Mouse (Mus musculus) ES-E14 (cell line): ENCODE measurements around the gene Chrm2. TPM values are rescaled to one million over a fixed set of nuclear protein-coding genes. Genes with fewer than 3 reads are reported as not detected.

Source experiments
- DNase-seq: peaks from one replicate; pipeline ENCODE4 v3.0.0-alpha.2; 2013; ENCODE audit warnings: low read depth, low spot score
- H3K27ac ChIP-seq: 2 replicates; pipeline ENCODE4 v1.5.1; 2012; ENCODE audit warnings: low read depth, mild to moderate bottlenecking, low read length, moderate library complexity, mixed read lengths; ENCODE audit not compliant: poor library complexity, insufficient read depth, severe bottlenecking
- H3K36me3 ChIP-seq: 2 replicates; pipeline ENCODE4 v1.6.1; 2012; ENCODE audit warnings: mild to moderate bottlenecking, low read length, moderate library complexity, mixed read lengths; ENCODE audit not compliant: control insufficient read depth, poor library complexity, insufficient read depth, severe bottlenecking
- H3K4me1 ChIP-seq, 2 experiments: fragments of 150-350 bp in 1 of 2; sonication (generic) in 1 of 2; 2 replicates each; pipeline ENCODE4 v1.6.1; 2012; ENCODE audit warnings: low read length in 2 of 2, mild to moderate bottlenecking in 1 of 2, mixed read lengths in 1 of 2; ENCODE audit not compliant: control insufficient read depth in 2 of 2, insufficient read depth in 2 of 2, poor library complexity in 1 of 2
- H3K4me3 ChIP-seq, 2 experiments: fragments of 150-350 bp in 1 of 2; sonication (generic) in 1 of 2; 2 replicates each; pipeline ENCODE4 v1.5.1; 2012; ENCODE audit warnings: low read length in 2 of 2, low read depth in 1 of 2, mild to moderate bottlenecking in 1 of 2, mixed read lengths in 1 of 2; ENCODE audit not compliant: insufficient read depth in 1 of 2, poor library complexity in 1 of 2, severe bottlenecking in 1 of 2
- H3K9ac ChIP-seq: 2 replicates; pipeline ENCODE4 v1.6.1; 2012; ENCODE audit warnings: low read depth, mild to moderate bottlenecking, low read length, mixed read lengths; ENCODE audit not compliant: poor library complexity, insufficient read depth, severe bottlenecking
- H3K9me3 ChIP-seq: fragments of 150-350 bp; sonication (generic); 2 replicates; pipeline ENCODE4 v1.6.1; 2012; ENCODE audit warnings: low read depth, mild to moderate bottlenecking, low read length; ENCODE audit not compliant: control insufficient read depth, insufficient read depth
- CHD2 ChIP-seq: IDR thresholded peaks from 2 replicates; pipeline ENCODE4 v1.6.1; 2014; ENCODE audit warnings: mild to moderate bottlenecking, low read depth, low read length, inconsistent platforms
- HCFC1 ChIP-seq: IDR thresholded peaks from 2 replicates; pipeline ENCODE4 v1.6.1; 2012; ENCODE audit warnings: low read length, inconsistent platforms, borderline replicate concordance; ENCODE audit not compliant: insufficient read depth
- MAFK ChIP-seq: IDR thresholded peaks from 2 replicates; pipeline ENCODE4 v1.6.1; 2014; ENCODE audit warnings: mild to moderate bottlenecking, low read depth, low read length, inconsistent platforms; ENCODE audit not compliant: insufficient read depth
- ZC3H11A ChIP-seq: IDR thresholded peaks from 2 replicates; pipeline ENCODE4 v1.6.1; 2012; ENCODE audit warnings: low read depth, mild to moderate bottlenecking, inconsistent platforms, low read length, borderline replicate concordance
- ZNF384 ChIP-seq: IDR thresholded peaks from 2 replicates; pipeline ENCODE4 v1.6.1; 2012; ENCODE audit warnings: low read depth, low read length, inconsistent platforms
- in situ Hi-C, 2 experiments: fragments of 600-800 bp; cut with MboI; formaldehyde crosslinking; loops; one replicate each; pipeline ENCODE4 v1.15.1; 2025; ENCODE audit warnings: low sequenced_read_pairs in 2 of 2, inconsistent platforms in 1 of 2; ENCODE audit not compliant: unreplicated experiment in 2 of 2
- total RNA-seq: library from RNA; depleted of rRNA; stranded (reverse); fragments of 300-350 nt; gene quantifications from 2 replicates; pipeline ENCODE4 v1.2.3, GENCODE M21; 2012

Gene Chrm2
- total RNA-seq, 1 experiment: not detected

- no peak overlapping the region for H3K9ac ChIP-seq
- in situ Hi-C loops: no loop called here
- H3K27ac ChIP-seq: no peak overlapping the region
- TF ChIP-seq MAFK: no peak
- no peak for TF ChIP-seq ZC3H11A
- no peak for TF ChIP-seq HCFC1
- TF ChIP-seq CHD2: no peak
- TF ChIP-seq ZNF384: no peak
- no peak overlapping the region for H3K4me3 ChIP-seq
- no peak for DNase-seq
- no peaks in the 10 kb centered on the region for H3K9me3 ChIP-seq
- H3K4me1 ChIP-seq: no peaks in the 10 kb centered on the region
- H3K36me3 ChIP-seq: no peaks in the 10 kb centered on the region
Measured at GRCm38 (mm10) chr6:36523599-36523998, 135.7 kb downstream of the Chrm2 start.

GRCm38 (mm10) chr6:36528509-36528908 is 140.6 kb downstream of the Chrm2 start:
- H3K4me3 ChIP-seq: no peak overlapping the region
- no peak for TF ChIP-seq CHD2
- no peak for TF ChIP-seq HCFC1
- no peak for TF ChIP-seq ZC3H11A
- TF ChIP-seq ZNF384: no peak
- no peak for TF ChIP-seq MAFK
- in situ Hi-C loops: no loop called here
- no peaks in the 10 kb centered on the region for H3K4me1 ChIP-seq
- H3K27ac ChIP-seq: no peak overlapping the region
- H3K36me3 ChIP-seq: no peaks in the 10 kb centered on the region
- H3K9ac ChIP-seq: no peak overlapping the region
- no peaks in the 10 kb centered on the region for H3K9me3 ChIP-seq
- no peak for DNase-seq

- Histone ChIP-seq H3K4me1 (no peaks in the 10 kb centered on the region), H3K9ac (no peak overlapping the region), H3K4me3 (no peak overlapping the region), H3K36me3 (no peaks in the 10 kb centered on the region), H3K27ac (no peak overlapping the region), H3K9me3 (no peaks in the 10 kb centered on the region)
- TF ChIP-seq HCFC1: no peak
- TF ChIP-seq CHD2: no peak
- TF ChIP-seq ZNF384: no peak
- no peak for TF ChIP-seq ZC3H11A
- no peak for TF ChIP-seq MAFK
- DNase-seq: no peak
- in situ Hi-C loops: no loop called here
Measured at GRCm38 (mm10) chr6:36541247-36541646, 153.4 kb downstream of the Chrm2 start.

GRCm38 (mm10) chr6:36566886-36567285 is 179.0 kb downstream of the Chrm2 start:
- in situ Hi-C loops: no loop called here
- no peak overlapping the region for H3K27ac ChIP-seq
- DNase-seq: no peak
- no peaks in the 10 kb centered on the region for H3K9me3 ChIP-seq
- no peak overlapping the region for H3K4me3 ChIP-seq
- H3K4me1 ChIP-seq: no peaks in the 10 kb centered on the region
- H3K9ac ChIP-seq: no peak overlapping the region
- TF ChIP-seq HCFC1 (no peak), ZC3H11A (no peak), MAFK (no peak), CHD2 (no peak), ZNF384 (no peak)
- H3K36me3 ChIP-seq: no peaks in the 10 kb centered on the region
